Mouse (Mus musculus) cortical plate, adult 2 months (tissue): ENCODE data around the gene Eif4h.

Source experiments
- CTCF ChIP-seq: fragments of 200-500 bp; IDR thresholded peaks from 2 replicates; pipeline ENCODE4 v1.5.1; 2011; ENCODE audit warnings: mild to moderate bottlenecking, control low read depth, low read length; ENCODE audit not compliant: insufficient read depth; ENCODE audit errors: extremely low read depth
- POLR2A ChIP-seq: fragments of 200-500 bp; IDR thresholded peaks from 2 replicates; pipeline ENCODE4 v1.6.1; 2011; ENCODE audit warnings: mild to moderate bottlenecking, low read length, control low read depth; ENCODE audit not compliant: insufficient read depth; ENCODE audit errors: extremely low read depth

DNA sequence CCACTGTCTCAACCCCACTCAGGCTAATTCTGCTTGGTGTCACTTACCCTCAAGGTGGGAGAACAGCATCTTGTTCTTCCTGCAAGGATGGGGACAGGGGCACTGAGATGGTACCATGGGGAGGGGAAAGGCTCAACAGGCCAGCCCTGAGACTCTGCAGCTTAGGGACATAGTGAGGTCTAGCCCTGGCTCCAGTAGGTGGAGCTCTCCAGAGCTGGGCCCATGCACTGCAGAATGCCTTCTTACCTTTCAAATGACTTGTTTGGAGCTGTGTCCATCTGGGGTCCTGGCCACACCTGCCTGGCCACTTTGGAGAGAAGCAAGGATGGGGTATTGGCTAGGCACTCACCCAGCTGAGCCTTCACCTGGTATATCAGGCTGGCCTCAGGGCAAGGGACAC is 33.0 kb downstream of the Eif4h start:
- TF ChIP-seq CTCF (0 out of 2 replicates have a peak, but pooled peaks have one; percentile 5), POLR2A (no peak)
